Mouse (Mus musculus) neural tube, embryonic 12.5 days (tissue): ENCODE measurements at regions not wholly inside any gene's neighbourhood (a gene's known extent, or its start where the extent isn't known, plus 50 kb on each side); places are given as distances from the start of the nearest gene placed in this dataset.
A peak's percentile ranks its signal among the peaks of the same experiment; 100 is the strongest.

Experiments
- ATAC-seq: fragments of 200-750 bp; cut with Nextera tagmentation; 2 replicates; pipeline ENCODE4 v1.8.0; 2017; ENCODE audit warnings: low read depth, mild to moderate bottlenecking, moderate TSS enrichment, moderate library complexity; ENCODE audit not compliant: low FRiP score
- H3K27ac ChIP-seq: fragments of 300-500 bp; sonication (generic); 2 replicates; pipeline ENCODE4 v1.5.1; 2016
- H3K27me3 ChIP-seq: fragments of 300-500 bp; sonication (generic); replicated peaks from 2 replicates; pipeline ENCODE4 v1.6.1; 2016; ENCODE audit warnings: mild to moderate bottlenecking
- H3K36me3 ChIP-seq: fragments of 300-500 bp; sonication (generic); 2 replicates; pipeline ENCODE4 v1.6.1; 2016; ENCODE audit warnings: mild to moderate bottlenecking
- H3K4me1 ChIP-seq: fragments of 300-500 bp; sonication (generic); 2 replicates; pipeline ENCODE4 v1.6.1; 2016
- H3K4me2 ChIP-seq: fragments of 300-500 bp; sonication (generic); replicated peaks from 2 replicates; pipeline ENCODE4 v1.6.1; 2016; ENCODE audit warnings: mild to moderate bottlenecking
- H3K4me3 ChIP-seq: fragments of 300-500 bp; sonication (generic); 2 replicates; pipeline ENCODE4 v1.5.1; 2016
- H3K9ac ChIP-seq: fragments of 300-500 bp; sonication (generic); 2 replicates; pipeline ENCODE4 v1.6.1; 2016; ENCODE audit warnings: mild to moderate bottlenecking
- H3K9me3 ChIP-seq: fragments of 300-500 bp; sonication (generic); 2 replicates; pipeline ENCODE4 v1.6.1; 2016; ENCODE audit warnings: mild to moderate bottlenecking
- WGBS: fragments of 180-500 bp; shearing (Covaris S2); methylation state at CpG from one replicate; pipeline ENCODE4 v1.1.7; 2016; 5-methylcytosine and 5-hydroxymethylcytosine counted together

DNA sequence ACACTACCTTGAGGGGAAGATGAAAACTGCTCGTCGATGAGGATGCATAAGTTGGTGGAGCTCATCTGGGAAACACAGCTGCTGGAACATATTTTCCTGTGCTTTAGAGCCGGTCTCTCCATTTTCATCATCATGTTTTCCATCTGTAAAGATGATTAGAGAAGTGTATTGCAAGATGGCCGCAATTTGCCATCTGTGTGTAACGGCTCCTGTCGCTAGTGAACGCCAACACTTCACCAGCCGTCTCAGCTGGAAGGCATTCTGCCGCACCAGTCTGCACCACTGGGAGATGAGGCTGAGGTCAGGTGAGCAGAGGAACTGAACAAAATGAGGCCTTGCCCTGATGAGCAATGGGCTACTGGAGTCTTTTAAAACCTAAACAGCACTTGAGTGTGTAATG, 57.4 kb downstream of the Gm21962 start:
- Histone ChIP-seq H3K36me3 (no peaks in the 10 kb centered on the region), H3K27me3 (no peaks in the 10 kb centered on the region), H3K9me3 (no peaks in the 10 kb centered on the region), H3K27ac (no peak overlapping the region), H3K4me2 (no peak overlapping the region), H3K4me1 (no peaks in the 10 kb centered on the region), H3K9ac (no peak overlapping the region), H3K4me3 (no peak overlapping the region)
- no peak for ATAC-seq
- 90% methylated on average over 9 of the region's 9 CpGs for WGBS

DNA sequence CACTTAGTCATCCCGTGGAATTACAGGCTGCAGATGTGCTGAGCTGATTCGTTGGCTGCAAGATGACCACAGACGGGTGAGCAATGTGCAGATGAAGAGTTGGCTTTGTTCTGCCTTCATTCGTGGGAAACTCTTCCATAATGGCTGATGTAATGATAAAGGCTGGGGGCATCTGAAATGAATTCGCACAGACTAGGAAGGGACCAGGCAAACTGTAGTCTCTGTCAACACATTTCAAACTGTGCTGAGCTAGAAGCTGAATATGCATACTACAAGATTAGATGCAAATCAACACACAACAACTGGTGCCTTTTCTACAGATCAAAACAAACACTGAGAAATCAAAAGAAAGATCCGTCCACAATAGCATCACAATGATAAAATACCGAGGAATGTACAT, 58.1 kb downstream of the Gm21962 start:
- no peaks in the 10 kb centered on the region for H3K9me3 ChIP-seq

DNA sequence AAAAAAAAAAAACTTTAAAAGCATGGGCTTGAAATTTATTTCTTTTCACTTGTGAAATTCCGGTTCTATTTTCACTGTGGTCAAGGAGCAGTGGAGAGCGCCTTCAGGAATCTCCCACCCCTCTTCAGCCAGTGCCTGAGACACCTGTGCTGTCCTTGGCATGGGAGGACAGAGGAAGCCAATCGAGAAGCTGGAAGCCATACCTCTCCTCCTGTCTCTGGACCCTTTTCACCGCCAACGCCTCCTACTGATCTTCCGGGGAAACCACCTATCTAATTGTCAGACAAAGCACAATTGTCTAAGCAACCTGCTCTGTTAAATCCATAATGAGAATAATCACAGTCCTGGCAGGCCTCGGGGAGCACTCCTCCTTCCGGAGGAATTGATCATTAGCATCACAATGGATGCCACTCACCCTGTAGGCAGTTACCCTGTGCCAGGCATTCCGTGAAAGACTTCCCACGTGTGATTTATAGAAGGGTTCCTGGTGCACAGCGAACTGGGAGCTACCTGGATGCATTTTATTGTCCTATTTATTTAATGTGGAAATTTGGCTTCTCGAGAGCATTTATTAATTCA, 66.0 kb downstream of the Gm21962 start:
- H3K9me3 ChIP-seq: no peaks in the 10 kb centered on the region
- no peak overlapping the region for H3K27ac ChIP-seq
- no peaks in the 10 kb centered on the region for H3K27me3 ChIP-seq
- H3K36me3 ChIP-seq: no peaks in the 10 kb centered on the region
- H3K9ac ChIP-seq: no peak overlapping the region
- ATAC-seq: peak; percentile 83
- 24% methylated on average over 12 of the region's 12 CpGs for WGBS
- H3K4me1 ChIP-seq: no peaks in the 10 kb centered on the region
- H3K4me3 ChIP-seq: no peak overlapping the region
- no peak overlapping the region for H3K4me2 ChIP-seq

More for the DNA sequence above, 58.1 kb downstream of the Gm21962 start:
- ATAC-seq: no peak
- 79% methylated on average over 7 of the region's 7 CpGs for WGBS
- Histone ChIP-seq H3K4me2 (no peak overlapping the region), H3K36me3 (no peaks in the 10 kb centered on the region), H3K9ac (no peak overlapping the region), H3K4me1 (no peaks in the 10 kb centered on the region), H3K4me3 (no peak overlapping the region), H3K27ac (no peak overlapping the region), H3K27me3 (no peaks in the 10 kb centered on the region)

DNA sequence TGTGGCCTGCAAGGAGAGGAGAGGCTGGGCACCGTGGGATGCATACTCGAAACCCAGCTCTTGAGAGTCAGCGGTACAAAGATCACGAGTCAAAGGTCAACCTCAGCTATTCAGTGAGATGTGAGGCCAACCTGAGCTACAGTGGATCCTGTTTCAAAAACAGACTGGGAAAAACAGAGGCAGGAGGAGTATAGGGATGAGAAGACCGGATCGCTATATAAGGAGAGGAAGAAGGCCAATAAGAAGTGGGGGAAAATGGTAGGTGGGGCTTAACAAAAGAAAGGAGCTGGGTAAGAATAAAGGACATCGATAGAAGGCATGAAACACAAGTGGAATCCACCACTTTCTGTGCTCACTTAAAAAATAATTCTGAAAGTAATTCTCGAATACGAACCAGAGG, 70.2 kb downstream of the Gm21962 start:
- no peaks in the 10 kb centered on the region for H3K9me3 ChIP-seq
- no peak for ATAC-seq
- no peak overlapping the region for H3K27ac ChIP-seq
- H3K4me3 ChIP-seq: no peak overlapping the region
- H3K4me1 ChIP-seq: no peaks in the 10 kb centered on the region
- WGBS: 78% methylated on average over 9 of the region's 9 CpGs
- no peak overlapping the region for H3K4me2 ChIP-seq
- H3K9ac ChIP-seq: no peak overlapping the region
- H3K36me3 ChIP-seq: no peaks in the 10 kb centered on the region
- no peaks in the 10 kb centered on the region for H3K27me3 ChIP-seq

DNA sequence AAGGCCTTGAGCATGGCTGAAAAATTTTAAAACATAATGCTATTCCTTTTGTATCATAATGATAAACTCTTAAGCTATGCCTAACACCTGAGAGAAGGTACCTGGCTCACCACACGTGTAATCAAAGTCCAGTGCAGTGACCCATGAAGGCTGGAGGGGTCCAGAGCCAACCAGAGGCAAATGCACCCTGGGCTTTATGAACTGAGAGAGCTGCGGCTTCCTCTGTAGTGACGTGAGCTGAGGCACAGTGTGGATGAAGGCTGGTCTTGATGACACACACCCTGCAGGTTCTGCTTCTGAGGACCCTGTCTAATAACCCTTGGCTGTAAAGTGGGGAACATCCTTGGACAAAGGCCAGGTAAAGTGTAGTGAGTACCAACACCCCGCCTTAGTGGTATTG, 70.8 kb downstream of the Gm21962 start:
- ATAC-seq: no peak

DNA sequence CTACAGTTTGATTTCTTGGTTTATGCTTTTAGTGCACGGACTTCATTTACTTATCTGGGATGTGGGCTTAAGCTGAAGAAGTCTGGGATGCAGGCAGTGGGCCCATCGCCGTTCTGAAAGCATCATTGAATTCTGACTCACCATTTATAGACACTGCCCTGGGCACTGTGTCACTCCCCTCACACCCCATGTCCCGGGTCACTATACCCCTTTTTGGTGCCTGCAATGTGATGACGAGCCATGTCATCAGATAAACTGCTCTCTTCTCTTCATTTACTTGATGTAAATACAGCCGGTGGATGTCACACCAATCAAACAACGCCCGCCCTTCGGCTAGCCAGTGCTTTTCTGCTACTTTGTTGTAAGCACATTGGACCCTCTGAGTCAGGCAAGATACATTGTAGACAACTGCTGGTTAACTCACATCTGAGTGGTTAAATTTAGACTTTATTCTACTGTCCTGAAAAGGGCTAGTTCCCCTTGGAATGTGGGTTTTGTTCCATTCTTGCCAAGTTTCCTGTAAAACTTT, 80.5 kb downstream of the Gm21962 start:
- H3K27ac ChIP-seq: no peak overlapping the region
- no peaks in the 10 kb centered on the region for H3K36me3 ChIP-seq
- ATAC-seq: no peak
- H3K4me3 ChIP-seq: no peak overlapping the region
- no peaks in the 10 kb centered on the region for H3K27me3 ChIP-seq
- WGBS: 93% methylated on average over 9 of the region's 9 CpGs
- peaks cover 7% of the 10 kb centered on the region; the same call in 1 of the 2 replicates for H3K4me1 ChIP-seq
- H3K9me3 ChIP-seq: no peaks in the 10 kb centered on the region
- no peak overlapping the region for H3K9ac ChIP-seq
- H3K4me2 ChIP-seq: no peak overlapping the region

More for the DNA sequence above, 70.8 kb downstream of the Gm21962 start:
- H3K27ac ChIP-seq: no peak overlapping the region
- no peak overlapping the region for H3K4me3 ChIP-seq
- no peaks in the 10 kb centered on the region for H3K36me3 ChIP-seq
- no peaks in the 10 kb centered on the region for H3K4me1 ChIP-seq
- no peaks in the 10 kb centered on the region for H3K9me3 ChIP-seq
- no peaks in the 10 kb centered on the region for H3K27me3 ChIP-seq
- no peak overlapping the region for H3K4me2 ChIP-seq
- WGBS: 84% methylated on average over 4 of the region's 4 CpGs
- H3K9ac ChIP-seq: no peak overlapping the region

DNA sequence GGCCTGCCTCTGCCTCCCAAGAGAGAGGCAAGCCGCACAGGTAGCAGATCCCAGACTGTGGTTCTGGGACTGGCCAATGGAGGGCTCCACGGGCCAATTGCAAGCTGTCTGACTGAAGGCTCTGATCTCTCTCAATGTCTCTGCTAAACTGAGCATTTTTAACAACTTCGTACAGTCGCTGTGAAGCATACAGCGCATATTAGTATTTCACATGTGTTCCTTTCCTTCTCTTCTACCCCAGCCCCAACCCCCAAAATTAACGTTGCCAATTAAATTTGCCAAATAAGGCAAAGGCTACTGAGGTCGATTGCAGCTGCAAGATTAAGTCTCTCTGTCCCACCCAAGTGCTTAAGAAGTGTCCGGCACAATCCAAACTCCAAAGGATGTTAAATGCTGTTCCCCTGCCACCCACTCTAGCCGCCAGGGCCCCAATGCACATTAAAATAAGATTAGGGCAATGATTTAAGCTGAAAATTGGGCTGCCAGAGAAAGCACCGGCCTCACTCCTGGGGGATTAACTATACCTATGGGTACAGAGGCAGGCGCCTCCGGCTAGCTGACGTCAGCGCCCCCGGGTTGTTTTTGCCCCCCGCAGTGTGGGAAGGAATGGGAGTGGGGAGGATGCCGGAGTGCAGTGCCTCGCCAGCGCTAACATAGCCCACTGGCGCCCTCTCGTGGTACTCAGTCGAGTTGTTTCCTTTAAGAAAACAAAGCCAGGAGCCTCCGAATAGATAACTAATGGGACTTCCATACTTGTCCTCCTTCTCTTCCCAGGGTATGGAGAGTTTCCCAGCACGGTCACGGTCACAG, 81.3 kb downstream of the Gm21962 start:
- no peaks in the 10 kb centered on the region for H3K27me3 ChIP-seq
- no peaks in the 10 kb centered on the region for H3K9me3 ChIP-seq
- H3K4me2 ChIP-seq: peak overlapping the region; percentile 59
- 20% methylated on average over 25 of the region's 25 CpGs for WGBS
- no peak overlapping the region for H3K9ac ChIP-seq
- H3K4me1 ChIP-seq: peaks cover 7% of the 10 kb centered on the region; the same call in 1 of the 2 replicates
- no peaks in the 10 kb centered on the region for H3K36me3 ChIP-seq
- peak; percentile 95 for ATAC-seq
- no peak overlapping the region for H3K27ac ChIP-seq
- peak overlapping the region; percentile 23; the same call in 1 of the 2 replicates for H3K4me3 ChIP-seq

DNA sequence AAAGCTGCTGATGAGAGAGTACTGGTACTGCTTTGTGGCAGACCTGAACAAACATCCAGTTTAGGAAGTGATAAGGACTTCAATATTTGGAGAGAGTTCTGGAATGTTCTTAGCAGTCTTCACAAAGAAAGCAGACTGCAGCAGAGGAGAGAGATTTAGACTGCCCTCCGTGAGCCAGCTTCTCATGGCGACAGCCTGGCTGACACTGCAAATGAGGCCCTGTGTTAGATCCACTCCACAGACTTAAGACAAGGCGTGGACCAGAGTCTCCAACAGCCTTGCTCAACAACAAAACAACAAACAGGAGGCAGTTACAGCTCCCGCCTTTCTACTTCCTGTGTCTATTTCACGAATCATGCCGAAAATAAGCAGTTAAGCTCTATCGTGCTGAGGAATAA, 81.9 kb downstream of the Gm21962 start:
- Histone ChIP-seq H3K4me2 (peak overlapping the region; percentile 59), H3K9ac (no peak overlapping the region), H3K4me3 (no peak overlapping the region), H3K9me3 (no peaks in the 10 kb centered on the region), H3K27me3 (no peaks in the 10 kb centered on the region), H3K27ac (no peak overlapping the region), H3K4me1 (peaks cover 7% of the 10 kb centered on the region; the same call in 1 of the 2 replicates), H3K36me3 (no peaks in the 10 kb centered on the region)
- WGBS: 73% methylated on average over 7 of the region's 7 CpGs
- no peak for ATAC-seq

DNA sequence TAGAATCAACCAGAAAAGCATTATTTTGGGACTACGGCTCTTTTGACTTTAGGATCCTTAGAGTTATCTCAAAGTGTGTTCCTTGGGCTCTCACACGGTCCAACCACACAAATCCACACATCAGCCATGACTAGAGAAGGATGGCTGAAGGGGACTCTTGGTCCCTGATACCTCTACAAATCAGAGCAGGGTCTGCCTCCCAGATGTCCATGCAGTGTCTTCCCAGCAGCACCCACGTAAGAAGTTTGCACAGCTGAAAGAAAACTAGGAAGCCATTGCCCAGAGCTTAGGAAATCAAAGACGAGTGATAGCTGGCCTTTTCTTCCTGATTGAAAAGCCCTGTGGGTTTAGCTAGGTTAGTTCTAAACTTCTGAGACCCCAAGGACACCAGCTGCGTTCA, 84.1 kb downstream of the Gm21962 start:
- Histone ChIP-seq H3K4me3 (no peak overlapping the region), H3K4me2 (no peak overlapping the region), H3K9ac (no peak overlapping the region), H3K27ac (no peak overlapping the region), H3K9me3 (no peaks in the 10 kb centered on the region), H3K4me1 (peaks cover 7% of the 10 kb centered on the region; the same call in 1 of the 2 replicates), H3K27me3 (no peaks in the 10 kb centered on the region), H3K36me3 (no peaks in the 10 kb centered on the region)
- no peak for ATAC-seq
- 88% methylated on average over 5 of the region's 5 CpGs for WGBS

DNA sequence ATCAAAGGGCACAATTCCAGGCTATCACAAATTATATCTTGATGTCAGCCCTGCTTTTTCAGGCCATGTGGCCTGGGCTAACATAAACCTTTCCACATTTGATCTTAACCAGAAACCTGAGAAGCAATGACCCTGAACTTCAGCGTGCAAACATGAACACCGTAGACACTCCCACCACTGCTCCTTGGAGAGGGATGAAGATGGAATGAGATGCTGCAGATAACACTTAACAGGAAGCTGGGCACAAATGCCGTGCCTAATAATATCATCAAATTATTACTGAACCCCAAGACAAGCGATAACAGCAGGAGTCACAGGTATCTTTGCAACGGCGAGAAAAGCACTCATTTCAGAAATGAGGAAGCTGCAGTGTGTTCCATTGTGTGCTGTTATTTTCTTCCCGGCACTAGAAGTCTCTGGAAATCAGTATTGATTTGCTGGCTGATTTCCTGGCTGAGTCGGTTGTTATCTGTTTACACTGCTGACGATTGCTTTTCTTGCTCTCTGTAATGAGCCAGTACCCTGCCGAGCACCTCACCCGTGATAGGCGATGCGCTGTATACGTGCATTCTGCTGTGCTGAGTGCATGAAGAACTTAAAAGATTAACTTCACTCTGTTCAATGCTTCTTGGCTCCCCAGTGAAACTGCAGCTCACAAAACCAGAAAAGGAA, 91.0 kb downstream of the Gm21962 start:
- no peak overlapping the region for H3K9ac ChIP-seq
- no peak overlapping the region for H3K27ac ChIP-seq
- WGBS: 75% methylated on average over 14 of the region's 14 CpGs
- no peak overlapping the region for H3K4me3 ChIP-seq
- no peaks in the 10 kb centered on the region for H3K36me3 ChIP-seq
- no peaks in the 10 kb centered on the region for H3K27me3 ChIP-seq
- no peak overlapping the region for H3K4me2 ChIP-seq
- H3K4me1 ChIP-seq: no peaks in the 10 kb centered on the region
- no peak for ATAC-seq
- no peaks in the 10 kb centered on the region for H3K9me3 ChIP-seq

DNA sequence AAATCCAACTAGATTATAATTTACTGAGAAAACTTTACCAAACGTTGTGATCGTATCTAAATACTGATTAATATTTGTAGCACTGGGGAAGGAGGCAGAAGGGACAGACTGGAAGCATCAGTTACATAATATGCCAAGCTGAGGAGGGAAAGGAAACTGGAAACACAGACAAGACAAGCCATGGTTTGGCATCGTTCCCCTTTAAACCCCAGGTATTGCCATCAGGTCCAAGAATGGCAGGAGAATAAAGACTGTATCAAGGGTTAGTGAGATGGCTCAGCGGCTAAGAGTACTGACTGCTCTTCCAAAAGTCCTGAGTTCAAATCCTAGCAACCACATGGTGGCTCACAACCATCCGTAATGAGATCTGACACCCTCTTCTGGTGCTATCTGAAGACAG, 92.1 kb downstream of the Gm21962 start:
- Histone ChIP-seq H3K27me3 (no peaks in the 10 kb centered on the region), H3K4me1 (no peaks in the 10 kb centered on the region), H3K4me2 (no peak overlapping the region), H3K36me3 (no peaks in the 10 kb centered on the region), H3K9me3 (no peaks in the 10 kb centered on the region), H3K4me3 (no peak overlapping the region), H3K27ac (no peak overlapping the region), H3K9ac (no peak overlapping the region)
- 93% methylated on average over 5 of the region's 5 CpGs for WGBS
- ATAC-seq: no peak

DNA sequence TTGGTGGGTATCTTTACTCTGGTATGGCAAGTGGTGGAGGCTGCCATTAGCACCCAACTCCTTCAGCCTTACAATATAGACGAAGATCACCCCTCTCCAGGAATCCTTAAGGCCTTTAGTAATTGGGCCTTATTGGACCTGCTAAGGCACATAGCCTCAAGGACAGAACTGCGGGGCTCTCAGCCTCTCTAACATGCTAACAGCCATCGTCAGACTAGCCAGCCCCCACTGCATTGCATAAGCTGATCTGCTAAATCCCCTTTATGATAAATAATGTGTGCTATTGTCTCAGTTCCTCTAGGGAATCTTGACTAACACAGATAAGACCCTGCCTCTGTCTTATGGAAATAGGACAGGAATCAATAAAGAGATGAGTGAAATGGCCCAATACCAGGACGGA, 95.7 kb upstream of the H2afz start:
- 85% methylated on average over 4 of the region's 4 CpGs for WGBS
- H3K27me3 ChIP-seq: no peaks in the 10 kb centered on the region
- H3K4me3 ChIP-seq: no peak overlapping the region
- no peak for ATAC-seq
- H3K4me1 ChIP-seq: no peaks in the 10 kb centered on the region
- H3K9ac ChIP-seq: no peak overlapping the region
- no peaks in the 10 kb centered on the region for H3K36me3 ChIP-seq
- H3K4me2 ChIP-seq: no peak overlapping the region
- H3K9me3 ChIP-seq: no peaks in the 10 kb centered on the region
- no peak overlapping the region for H3K27ac ChIP-seq
